Comparison of ENCODE assay signal across 7 mouse cellular contexts in the genomic region with DNA sequence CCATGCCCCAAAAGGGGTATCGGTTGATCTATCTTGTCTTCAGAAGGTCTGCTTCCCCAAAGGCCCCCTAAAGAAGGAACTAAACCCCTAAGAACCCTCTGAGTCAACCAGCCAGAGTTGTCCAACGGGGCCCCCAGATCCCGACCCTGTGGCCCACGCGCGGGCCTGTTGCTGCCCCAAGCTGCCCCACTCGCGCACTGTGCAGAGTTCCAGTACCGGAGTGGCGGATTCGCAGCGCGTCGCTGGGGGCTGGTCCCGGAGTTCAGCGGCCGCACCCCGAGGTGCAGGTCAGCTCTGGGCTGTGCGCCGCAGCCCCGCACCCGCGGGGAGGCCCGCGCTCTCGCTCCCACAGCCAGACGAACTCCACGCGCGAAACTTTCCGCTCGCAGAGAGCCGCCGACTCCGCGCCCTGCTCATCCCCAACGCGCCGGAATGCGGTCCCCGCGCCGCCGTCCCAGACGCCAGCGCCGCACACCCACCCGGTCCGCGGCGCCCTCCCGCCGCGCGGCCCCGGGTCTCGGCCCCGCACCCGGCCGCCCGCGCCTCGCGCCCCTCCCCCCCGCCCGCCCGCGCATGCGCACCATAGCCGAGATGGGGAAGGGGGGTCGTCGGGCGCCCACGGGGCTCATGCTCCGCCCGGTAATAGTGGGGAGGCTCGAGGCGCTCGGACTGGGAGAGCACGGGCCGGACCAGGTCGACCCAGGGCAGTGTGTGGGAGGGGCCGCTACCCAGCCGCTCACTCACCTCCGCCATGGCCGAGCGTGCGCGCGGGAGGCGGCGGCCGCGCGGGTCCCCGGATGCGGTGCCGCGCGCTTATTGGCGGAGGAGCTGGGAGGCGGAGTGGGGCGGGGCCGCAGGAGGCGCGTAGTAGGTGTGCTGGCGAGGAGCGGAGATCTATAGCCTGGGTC. TPM values are rescaled to one million over a fixed set of nuclear protein-coding genes. Genes with fewer than 3 reads are reported as not detected.
A peak's percentile ranks its signal among the peaks of the same experiment; 100 is the strongest.
DNase-seq lines count a peak whose midpoint lies in the region; ATAC-seq lines count a peak whose summit lies in the region.

A gene (minus strand): TSS at position 870 of the 908 bp plus-strand sequence.

- DNase-seq in adrenal gland, postnatal 14 days: peak; percentile 90
- DNase-seq in embryo, embryonic 9.5 days (ENCODE audit: extremely low spot score): peak; percentile 85
- DNase-seq in heart, adult 11 months: peak; percentile 99
- peak; percentile 80 for DNase-seq in kidney, adult 18-20 months
- DNase-seq in midbrain, embryonic 14.5 days: peak; percentile 88
- DNase-seq in spleen, adult 18-20 months: peak; percentile 70 to 82

- H3K4me3 ChIP-seq in limb, embryonic 12.5 days (replicated peaks): peak within 1 kb of the TSS; percentile 96
- peak within 1 kb of the TSS; percentile 90 for H3K4me3 ChIP-seq in midbrain, embryonic 14.5 days (replicated peaks; ENCODE audit: low read depth, low read length)

- H3K36me3 ChIP-seq in limb, embryonic 12.5 days: peaks cover 17% of the 10 kb centered on the region
- peaks cover 12% of the 10 kb centered on the region for H3K36me3 ChIP-seq in midbrain, embryonic 14.5 days (ENCODE audit: control insufficient read depth, insufficient read depth, low read length)

- no peaks in the 10 kb centered on the region for H3K9me3 ChIP-seq in limb, embryonic 12.5 days
- H3K9me3 ChIP-seq in midbrain, embryonic 14.5 days (ENCODE audit: control insufficient read depth, low read length): no peaks in the 10 kb centered on the region

- peak; percentile 80 for ATAC-seq in limb, embryonic 12.5 days (ENCODE audit: insufficient number of reproducible peaks, insufficient read depth, low FRiP score, low TSS enrichment, low read depth)
- peak; percentile 90 for ATAC-seq in midbrain, embryonic 14.5 days (ENCODE audit: low FRiP score, low TSS enrichment)

- peak within 1 kb of the TSS; percentile 89 for H3K4me2 ChIP-seq in limb, embryonic 12.5 days
- H3K4me2 ChIP-seq in midbrain, embryonic 14.5 days (ENCODE audit: low read length): peak within 1 kb of the TSS; percentile 89

- peak within 1 kb of the TSS; percentile 59; the same call in 1 of the 2 replicates for H3K27ac ChIP-seq in limb, embryonic 12.5 days
- H3K27ac ChIP-seq in midbrain, embryonic 14.5 days (replicated peaks; ENCODE audit: low read depth, low read length): peak within 1 kb of the TSS; percentile 77

- peaks cover 23% of the 10 kb centered on the region for H3K4me1 ChIP-seq in limb, embryonic 12.5 days (replicated peaks)
- H3K4me1 ChIP-seq in midbrain, embryonic 14.5 days (ENCODE audit: control insufficient read depth, insufficient read depth, low read length): peaks cover 12% of the 10 kb centered on the region

- H3K9ac ChIP-seq in limb, embryonic 12.5 days (replicated peaks): peak within 1 kb of the TSS; percentile 97
- peak within 1 kb of the TSS; percentile 86 for H3K9ac ChIP-seq in midbrain, embryonic 14.5 days (replicated peaks; ENCODE audit: low read length)

- WGBS in limb, embryonic 12.5 days: 1% methylated on average over 92 of the region's 108 CpGs
- whole genome bisulfite sequencing in midbrain, embryonic 14.5 days: under 1% methylated on average over 88 of the region's 108 CpGs

- no peaks in the 10 kb centered on the region for H3K27me3 ChIP-seq in limb, embryonic 12.5 days
- no peaks in the 10 kb centered on the region for H3K27me3 ChIP-seq in midbrain, embryonic 14.5 days (ENCODE audit: control insufficient read depth, insufficient read depth, low read length)

RNA-seq across cellular contexts. Expression of the gene that starts here (rescaled TPM):
- total RNA-seq in adrenal gland, postnatal 14 days (2021): 29.1 and 40.7 TPM in 2 replicates
- 74.8 and 78.1 TPM in 2 replicates for polyA plus RNA-seq in limb, embryonic 12.5 days (2016; fragmentation: Nextera tagmentation; extraction: Ambion mirVana)
- 48.8 and 64.3 TPM in 2 replicates for polyA plus RNA-seq in midbrain, embryonic 14.5 days (2014; fragmentation: Nextera tagmentation; extraction: Ambion mirVana)

Comparison
In these comparisons a context has a peak if more than half of its experiments do, and no peak if none do; other contexts are left out.
1. Peak in every context shown above with its lines: DNase-seq, ATAC-seq, H3K4me3 ChIP-seq and H3K27ac ChIP-seq.